Mouse (Mus musculus) kidney, postnatal 0 days (tissue): ENCODE results near the gene Foxc1. TPM values are rescaled to one million over a fixed set of nuclear protein-coding genes. Genes with fewer than 3 reads are reported as not detected.
A peak's percentile ranks its signal among the peaks of the same experiment; 100 is the strongest.

ENCODE experiments used
- ATAC-seq: fragments of 200-750 bp; cut with Nextera tagmentation; replicated peaks from 2 replicates; pipeline ENCODE4 v1.8.0; 2017; ENCODE audit warnings: low read depth, moderate number of reproducible peaks, moderate TSS enrichment, moderate library complexity; ENCODE audit not compliant: low FRiP score
- DNase-seq: peaks from one replicate; pipeline ENCODE4 v3.0.0-alpha.2; 2016; ENCODE audit warnings: low spot score
- H3K27ac ChIP-seq: fragments of 300-500 bp; sonication (generic); 2 replicates; pipeline ENCODE4 v1.5.1; 2014; ENCODE audit warnings: mild to moderate bottlenecking
- H3K27me3 ChIP-seq: fragments of 300-500 bp; sonication (generic); 2 replicates; pipeline ENCODE4 v1.6.1; 2014; ENCODE audit warnings: low read length, mixed read lengths; ENCODE audit not compliant: insufficient read depth
- H3K36me3 ChIP-seq: fragments of 300-500 bp; sonication (generic); 2 replicates; pipeline ENCODE4 v1.6.1; 2014; ENCODE audit warnings: low read length, mixed read lengths; ENCODE audit not compliant: insufficient read depth
- H3K4me1 ChIP-seq: fragments of 300-500 bp; sonication (generic); replicated peaks from 2 replicates; pipeline ENCODE4 v1.6.1; 2014; ENCODE audit warnings: antibody characterized with exemption, low read length, mixed read lengths; ENCODE audit not compliant: insufficient read depth
- H3K4me2 ChIP-seq: fragments of 300-500 bp; sonication (generic); 2 replicates; pipeline ENCODE4 v1.6.1; 2014; ENCODE audit warnings: mild to moderate bottlenecking, low read length, moderate library complexity, mixed read lengths
- H3K4me3 ChIP-seq: fragments of 300-500 bp; sonication (generic); replicated peaks from 2 replicates; pipeline ENCODE4 v1.5.1; 2014; ENCODE audit warnings: low read depth, low read length
- H3K9ac ChIP-seq: fragments of 300-500 bp; sonication (generic); 2 replicates; pipeline ENCODE4 v1.6.1; 2014; ENCODE audit warnings: low read depth, low read length
- H3K9me3 ChIP-seq: fragments of 300-500 bp; sonication (generic); replicated peaks from 2 replicates; pipeline ENCODE4 v1.6.1; 2016; ENCODE audit warnings: low read length, inconsistent platforms, mixed read lengths
- CTCF ChIP-seq: IDR thresholded peaks from 2 replicates; pipeline ENCODE4 v1.5.1; 2016; ENCODE audit warnings: antibody characterized with exemption, low read depth, mild to moderate bottlenecking, moderate library complexity
- WGBS: fragments of 180-500 bp; shearing (Covaris S2); extraction: QIAGEN DNeasy Blood & Tissue Kit; methylation state at CpG from one replicate; pipeline ENCODE4 v1.1.7; 2014; 5-methylcytosine and 5-hydroxymethylcytosine counted together
- polyA plus RNA-seq: library from polyadenylated mRNA; unstranded; fragments of >200 nt; fragmentation: Nextera tagmentation; extraction: Ambion mirVana; gene quantifications from 2 replicates; pipeline ENCODE4 v1.2.1, GENCODE M21; 2015

Foxc1 gene
- polyA plus RNA-seq, 1 experiment from 2014 or later = 7.6 TPM

- Histone ChIP-seq H3K27me3 (0 out of 2 replicates have a peak, but pooled peaks cover 9% of the 10 kb centered on the region), H3K36me3 (no peaks in the 10 kb centered on the region), H3K4me2 (no peak overlapping the region), H3K9me3 (no peaks in the 10 kb centered on the region), H3K4me1 (peaks cover 4% of the 10 kb centered on the region), H3K4me3 (no peak overlapping the region), H3K27ac (no peak overlapping the region), H3K9ac (no peak overlapping the region)
- ATAC-seq (no peak), DNase-seq (no peak)
- no peak for TF ChIP-seq CTCF
- WGBS = 72% methylated on average over 10 of the region's 10 CpGs
These were observed 9.1 kb upstream of the Foxc1 start for GRCm38 (mm10) chr13:31797346-31797745.

DNA sequence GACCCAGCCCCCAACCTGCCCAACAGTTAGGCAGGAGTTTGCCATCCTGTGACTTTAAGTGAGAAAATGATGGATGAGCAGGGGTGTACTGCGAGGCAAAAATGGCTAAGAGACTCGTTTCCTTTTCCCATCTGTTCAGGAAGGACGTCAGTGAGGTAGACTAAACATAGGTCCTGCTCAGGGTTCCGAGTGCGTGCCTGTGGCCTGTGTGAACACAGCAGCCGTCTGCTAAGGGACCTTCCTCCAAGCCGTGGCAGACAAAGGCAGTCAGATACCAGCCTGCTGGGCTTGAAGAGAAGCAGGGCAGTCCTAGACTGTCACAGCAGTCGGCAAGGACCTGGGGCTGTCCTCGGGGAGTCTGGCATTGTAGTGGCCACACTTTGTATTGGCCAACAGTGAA lies 8.4 kb upstream of the Foxc1 start:
- TF ChIP-seq CTCF = no peak
- ATAC-seq = no peak
- peaks cover 4% of the 10 kb centered on the region for H3K4me1 ChIP-seq
- H3K27me3 ChIP-seq = 0 out of 2 replicates have a peak, but pooled peaks cover 9% of the 10 kb centered on the region
- H3K4me2 ChIP-seq = no peak overlapping the region
- no peak overlapping the region for H3K4me3 ChIP-seq
- H3K27ac ChIP-seq = no peak overlapping the region
- 42% methylated on average over 9 of the region's 9 CpGs for WGBS
- H3K9ac ChIP-seq = no peak overlapping the region
- no peaks in the 10 kb centered on the region for H3K9me3 ChIP-seq
- no peak for DNase-seq
- H3K36me3 ChIP-seq = no peaks in the 10 kb centered on the region

DNA sequence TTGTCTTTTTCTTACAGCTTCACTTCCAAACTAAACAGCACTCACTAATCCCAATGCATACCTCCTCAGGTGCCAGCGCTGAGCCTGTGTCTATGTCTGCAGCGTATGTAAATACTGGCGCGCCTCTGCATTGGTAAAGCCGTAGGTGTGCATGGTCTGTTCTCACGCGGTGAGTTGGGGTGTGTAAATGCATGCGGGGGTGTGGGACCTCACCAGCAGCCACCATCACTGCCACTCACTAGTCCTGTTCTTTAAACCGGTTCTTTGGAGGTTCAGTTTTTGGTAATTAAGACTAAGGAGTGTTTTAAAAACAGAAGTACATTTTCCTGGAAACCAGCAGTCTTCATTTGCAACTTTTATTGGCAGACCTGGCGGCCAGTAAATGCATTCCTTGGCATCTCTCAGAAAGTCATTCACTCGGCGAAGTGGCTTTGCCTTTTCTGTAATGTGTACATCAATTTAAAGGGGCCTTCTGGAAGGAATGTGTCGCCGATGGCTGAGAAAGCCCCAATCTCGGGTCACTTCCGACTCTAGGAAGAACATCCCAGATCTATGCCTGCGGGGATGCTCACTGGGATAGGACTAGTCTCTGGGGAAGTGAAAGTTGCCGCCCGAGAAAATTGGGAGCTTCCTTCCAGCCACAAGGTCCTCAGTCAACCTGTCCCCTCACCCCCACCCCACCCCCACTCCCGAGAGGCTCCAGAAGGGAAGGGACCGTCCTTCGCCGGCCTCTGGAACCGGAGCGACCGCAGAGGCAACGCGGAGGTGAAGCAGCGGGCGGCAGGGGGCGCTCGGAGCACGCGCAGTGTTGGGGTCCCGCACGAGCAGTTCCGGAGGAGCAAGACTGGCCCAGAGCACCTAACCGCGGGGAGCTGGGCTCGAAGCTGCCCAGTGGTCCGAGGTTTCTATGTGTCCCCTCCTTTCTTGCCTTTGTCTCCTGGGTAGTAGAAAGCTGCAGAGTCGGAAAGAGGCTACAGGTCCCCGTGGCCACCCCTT lies 5.6 kb upstream of the Foxc1 start:
- Histone ChIP-seq H3K27me3 (0 out of 2 replicates have a peak, but pooled peaks cover 9% of the 10 kb centered on the region), H3K4me2 (peak overlapping the region; percentile 79), H3K27ac (no peak overlapping the region), H3K9ac (peak overlapping the region; percentile 28; the same call in 1 of the 2 replicates), H3K36me3 (no peaks in the 10 kb centered on the region), H3K9me3 (no peaks in the 10 kb centered on the region), H3K4me1 (peaks cover 16% of the 10 kb centered on the region), H3K4me3 (peak overlapping the region; percentile 35)
- peak; percentile 77 for ATAC-seq
- peak; percentile 95 for TF ChIP-seq CTCF
- 2% methylated on average over 43 of the region's 43 CpGs for WGBS
- DNase-seq = peak; percentile 93

DNA sequence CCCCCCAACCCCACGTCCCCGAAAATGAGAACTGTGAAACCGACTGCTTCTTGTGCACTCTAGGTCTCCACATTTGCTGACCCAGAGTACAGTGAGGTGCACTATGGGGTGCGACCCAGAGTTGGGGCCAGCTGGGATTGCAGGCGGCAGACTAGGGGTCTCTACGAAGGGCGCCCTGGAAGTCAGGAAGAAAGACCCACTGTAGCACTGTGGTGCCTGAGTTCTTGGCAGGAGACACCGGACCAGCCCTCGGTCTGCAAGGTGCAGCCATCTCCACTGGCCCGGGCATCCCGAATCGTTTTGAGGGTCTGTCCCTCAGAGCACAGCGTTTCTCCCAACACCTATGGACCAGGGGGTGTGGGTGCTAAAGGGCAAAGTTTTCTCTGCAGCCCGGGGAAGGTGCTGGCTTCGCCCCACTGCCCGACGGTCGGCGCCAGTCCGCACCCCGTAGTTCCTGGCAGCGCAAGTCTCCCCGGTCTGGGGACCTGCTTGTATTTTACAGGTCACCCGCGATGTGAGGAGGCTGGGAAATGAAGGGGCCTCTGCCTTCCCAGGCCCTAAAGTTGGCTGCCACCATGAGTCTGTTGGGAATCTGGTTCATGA lies 4.6 kb upstream of the Foxc1 start:
- WGBS = 18% methylated on average over 25 of the region's 25 CpGs
- H3K27me3 ChIP-seq = 0 out of 2 replicates have a peak, but pooled peaks cover 9% of the 10 kb centered on the region
- H3K9ac ChIP-seq = peak overlapping the region; percentile 28; the same call in 1 of the 2 replicates
- ATAC-seq (no peak), DNase-seq (no peak)
- peak overlapping the region; percentile 35 for H3K4me3 ChIP-seq
- TF ChIP-seq CTCF = no peak
- H3K36me3 ChIP-seq = no peaks in the 10 kb centered on the region
- peaks cover 17% of the 10 kb centered on the region for H3K4me1 ChIP-seq
- no peak overlapping the region for H3K27ac ChIP-seq
- no peaks in the 10 kb centered on the region for H3K9me3 ChIP-seq
- peak overlapping the region; percentile 79 for H3K4me2 ChIP-seq

GRCm38 (mm10) chr13:31802447-31802846 lies 4.0 kb upstream of the Foxc1 start:
- WGBS = 47% methylated on average over 5 of the region's 5 CpGs
- Histone ChIP-seq H3K9me3 (no peaks in the 10 kb centered on the region), H3K36me3 (no peaks in the 10 kb centered on the region), H3K4me2 (no peak overlapping the region), H3K27me3 (0 out of 2 replicates have a peak, but pooled peaks cover 9% of the 10 kb centered on the region), H3K27ac (no peak overlapping the region), H3K4me3 (no peak overlapping the region), H3K4me1 (peaks cover 17% of the 10 kb centered on the region), H3K9ac (no peak overlapping the region)
- ATAC-seq (no peak), DNase-seq (no peak)
- TF ChIP-seq CTCF = no peak
